Mouse (Mus musculus): Measurements from ENCODE around the gene Tmem80.

The Tmem80 gene

DNA sequence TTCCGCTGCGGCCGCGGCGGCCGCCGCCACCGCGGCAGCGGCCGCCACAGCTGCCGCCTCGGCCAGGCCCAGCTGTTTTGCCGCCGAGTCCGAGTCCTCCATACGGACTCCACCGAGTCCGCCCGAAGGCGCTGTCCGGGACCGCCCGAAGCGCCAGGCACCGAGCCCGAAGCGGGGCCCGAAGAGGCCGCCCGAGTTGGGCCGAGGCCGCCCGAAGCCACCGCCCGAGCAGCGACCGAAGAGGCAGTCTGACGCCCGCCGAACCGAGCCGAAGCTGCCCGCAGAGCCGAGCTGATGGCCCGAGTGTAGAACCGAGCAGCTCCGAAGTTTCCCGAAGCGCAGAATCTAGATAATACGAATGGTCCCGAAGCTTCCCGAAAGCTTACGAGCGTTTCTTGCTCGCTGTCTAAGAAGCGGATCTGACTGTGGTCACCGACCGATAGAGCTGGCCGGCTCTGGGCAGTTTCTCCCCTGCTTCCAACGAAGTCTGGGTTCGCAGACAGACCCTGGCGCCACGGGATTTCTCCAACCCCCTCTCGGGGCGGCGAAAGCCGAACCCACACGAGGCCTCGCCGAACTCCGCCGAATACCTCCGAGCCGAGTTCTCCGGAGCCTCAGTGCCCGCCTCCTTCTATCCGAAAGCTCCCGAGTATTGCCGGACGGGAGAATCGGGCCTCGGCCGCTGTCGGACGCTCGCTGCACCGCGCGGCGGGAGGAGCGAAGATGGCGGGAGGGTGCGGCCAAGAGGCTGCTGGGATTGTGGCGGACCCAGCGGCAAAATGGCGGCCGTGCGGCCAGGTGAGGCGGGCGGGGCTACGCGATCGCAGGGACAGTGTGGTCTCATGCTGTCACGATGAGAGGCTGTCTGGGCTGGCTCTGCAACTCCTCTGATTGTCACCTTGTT lies at the start of gene Tmem80, which contains the start of gene Deaf1:
Tmem80 (plus strand) TSS at position 271 of the 904 bp plus-strand sequence.
Deaf1 (minus strand) TSS at position 222 of the 904 bp plus-strand sequence.
- peak; percentile 100 for DNase-seq (ENCODE audit: low spot score)

- DNase-seq (ENCODE audit: low spot score) = no peak
These were observed 48.6 kb upstream of the Tmem80 start, which contains the start of gene Sct for GRCm38 (mm10) chr7:141278766-141279590. Gene Sct (minus strand): TSS chr7:141279133.

DNA sequence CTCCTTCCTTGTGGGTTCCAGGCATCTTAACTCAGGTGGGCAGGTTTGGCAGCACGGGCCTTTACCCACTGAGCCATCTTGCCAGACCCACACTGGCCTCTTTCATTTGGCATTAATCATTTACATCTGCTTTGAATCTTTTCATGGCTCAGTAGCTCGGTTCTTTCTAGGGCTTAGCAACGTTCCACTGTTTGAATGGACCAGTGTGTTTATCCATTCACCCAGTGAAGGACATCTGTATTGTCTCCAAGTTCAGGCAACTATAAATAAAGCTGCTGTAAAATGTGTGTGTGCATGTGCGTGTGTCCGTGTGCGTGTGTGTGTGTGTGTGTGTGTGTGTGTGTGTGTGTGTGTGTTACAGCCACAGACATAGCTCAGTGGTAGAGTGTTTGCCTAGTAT lies 46.1 kb upstream of the Tmem80 start:
- no peak for DNase-seq (ENCODE audit: low spot score)

GRCm38 (mm10) chr7:141282756-141283155 lies 44.8 kb upstream of the Tmem80 start:
- no peak for DNase-seq (ENCODE audit: low spot score)

DNA sequence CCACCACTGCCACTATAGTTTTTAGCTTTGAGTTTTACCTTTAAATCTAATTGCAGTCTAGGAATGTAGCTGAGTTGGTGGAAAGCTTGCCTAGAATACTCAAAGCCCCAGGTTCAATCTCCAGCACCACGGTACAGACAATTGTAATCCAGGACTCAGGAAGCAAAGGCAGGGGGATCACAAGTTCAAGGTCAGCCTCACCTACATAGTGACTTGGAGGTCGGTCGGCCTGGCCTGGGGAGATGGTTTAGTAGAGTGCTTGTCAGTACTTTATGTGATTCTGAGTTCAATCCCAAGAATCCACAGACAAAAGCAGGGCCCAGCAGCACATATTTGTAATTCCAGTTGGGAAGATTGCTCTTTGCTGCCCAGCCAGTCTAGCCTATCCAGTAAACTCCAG lies 39.5 kb upstream of the Tmem80 start:
- no peak for DNase-seq (ENCODE audit: low spot score)

- no peak for DNase-seq (ENCODE audit: low spot score)
These were observed 35.5 kb upstream of the Tmem80 start, which contains the start of gene Drd4 for GRCm38 (mm10) chr7:141291921-141292582. Gene Drd4 (plus strand): TSS chr7:141292006.

DNA sequence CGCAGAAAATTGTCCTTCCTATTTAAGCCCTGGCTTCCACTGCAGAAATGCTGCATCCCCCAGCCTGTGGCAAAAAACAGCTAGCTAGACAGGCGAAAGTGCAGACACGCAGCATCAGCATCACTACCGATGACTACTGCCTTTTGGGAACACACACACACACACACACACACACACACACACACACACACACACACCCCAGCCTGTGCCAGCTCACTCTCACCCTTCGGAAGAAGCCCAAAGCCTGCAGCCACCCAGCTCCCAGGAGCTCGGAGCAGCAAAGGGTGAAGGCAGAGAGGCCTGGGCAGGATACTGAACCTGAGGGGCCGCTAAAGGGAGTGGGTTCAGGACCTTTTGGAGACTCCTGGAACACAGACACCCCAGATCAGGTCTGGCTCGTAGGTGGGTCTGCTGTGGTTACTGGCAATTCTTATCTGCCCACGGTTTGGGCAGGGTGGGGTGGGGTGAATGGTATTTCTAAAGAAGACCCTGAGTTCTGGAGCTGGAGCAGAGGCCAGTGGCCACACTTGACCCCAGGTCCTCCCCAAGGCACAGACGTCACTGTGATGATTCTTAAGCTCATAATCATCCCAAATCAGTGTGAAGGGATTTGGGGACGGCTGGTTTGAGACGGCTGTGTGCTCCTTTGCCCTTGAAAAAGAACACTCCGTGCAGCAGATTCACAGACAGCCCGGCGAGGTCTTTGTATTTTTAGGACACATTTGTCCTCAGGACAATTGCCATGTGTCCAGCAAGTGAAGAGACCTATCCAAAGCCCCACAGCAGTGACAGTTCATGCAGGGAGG lies 34.8 kb upstream of the Tmem80 start:
- DNase-seq (ENCODE audit: low spot score) = no peak

DNA sequence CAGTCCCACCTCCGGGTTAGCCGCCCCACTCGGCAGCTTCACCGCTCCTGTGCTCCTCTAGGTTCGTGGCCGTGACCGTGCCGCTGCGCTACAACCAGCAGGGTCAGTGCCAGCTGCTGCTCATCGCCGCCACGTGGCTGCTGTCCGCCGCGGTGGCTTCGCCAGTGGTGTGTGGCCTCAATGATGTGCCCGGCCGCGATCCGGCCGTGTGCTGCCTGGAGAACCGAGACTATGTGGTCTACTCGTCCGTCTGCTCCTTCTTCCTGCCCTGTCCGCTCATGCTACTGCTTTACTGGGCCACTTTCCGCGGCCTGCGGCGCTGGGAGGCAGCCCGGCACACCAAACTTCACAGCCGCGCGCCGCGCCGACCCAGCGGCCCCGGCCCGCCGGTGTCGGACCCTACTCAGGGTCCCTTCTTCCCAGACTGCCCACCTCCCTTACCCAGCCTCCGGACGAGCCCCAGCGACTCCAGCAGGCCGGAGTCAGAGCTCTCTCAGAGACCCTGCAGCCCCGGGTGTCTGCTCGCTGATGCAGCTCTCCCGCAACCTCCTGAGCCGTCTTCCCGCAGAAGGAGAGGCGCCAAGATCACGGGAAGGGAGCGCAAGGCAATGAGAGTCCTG lies 33.6 kb upstream of the Tmem80 start:
- DNase-seq (ENCODE audit: low spot score) = no peak

GRCm38 (mm10) chr7:141294479-141294878 lies 33.1 kb upstream of the Tmem80 start:
- DNase-seq (ENCODE audit: low spot score) = no peak

DNA sequence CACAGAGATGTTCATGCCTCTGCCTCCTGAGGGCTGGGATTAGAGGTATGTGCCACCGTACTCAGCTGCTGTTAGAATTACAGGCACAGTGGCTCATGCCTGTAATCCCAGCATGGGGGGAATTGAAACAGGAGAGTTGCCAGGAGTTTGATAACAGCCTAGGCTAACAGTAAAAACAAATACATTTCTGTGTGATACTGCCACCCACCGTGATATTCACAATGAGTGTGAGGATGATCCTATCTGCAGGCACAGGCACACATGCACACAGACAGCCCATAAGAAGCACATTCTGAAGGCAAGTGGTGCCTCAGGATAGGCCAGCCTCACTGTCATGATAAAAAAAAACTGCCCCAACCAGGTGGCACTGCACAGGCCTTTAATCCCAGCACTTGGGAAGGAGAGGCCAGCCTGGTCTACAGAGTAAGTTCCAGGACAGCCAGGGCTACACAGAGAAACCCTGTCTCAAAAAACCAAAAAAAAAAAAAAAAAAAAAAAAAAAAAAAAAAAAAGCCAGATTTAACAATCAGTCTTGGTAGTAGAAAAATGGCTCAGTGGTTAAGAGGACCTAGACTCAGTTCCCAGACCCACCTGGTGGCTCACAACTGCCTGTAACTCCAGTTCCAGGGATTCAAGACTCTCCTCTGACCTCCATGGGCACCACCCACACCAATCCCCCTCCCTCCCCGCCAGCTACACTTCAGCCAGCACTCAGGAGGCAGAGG lies 29.5 kb upstream of the Tmem80 start:
- no peak for DNase-seq (ENCODE audit: low spot score)

DNA sequence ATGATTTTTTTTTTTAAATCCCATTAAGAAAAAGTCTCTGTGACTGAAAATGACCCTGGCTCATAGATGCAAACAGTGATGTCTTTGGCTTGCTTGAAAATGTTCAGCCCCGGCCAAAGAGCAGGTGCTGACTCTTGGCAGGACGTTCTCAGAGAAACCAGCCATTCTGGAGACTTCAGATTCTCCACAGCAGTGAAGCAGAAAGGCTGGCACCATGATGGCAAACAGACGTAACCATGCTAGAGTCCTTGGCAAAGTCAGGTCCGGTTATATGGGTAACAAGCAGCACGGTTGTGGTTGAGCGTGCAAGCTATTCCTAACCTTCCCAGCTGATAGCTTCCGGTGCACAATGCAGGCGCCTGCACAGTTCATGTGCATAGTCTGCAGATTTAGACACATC lies 28.4 kb upstream of the Tmem80 start:
- no peak for DNase-seq (ENCODE audit: low spot score)

DNA sequence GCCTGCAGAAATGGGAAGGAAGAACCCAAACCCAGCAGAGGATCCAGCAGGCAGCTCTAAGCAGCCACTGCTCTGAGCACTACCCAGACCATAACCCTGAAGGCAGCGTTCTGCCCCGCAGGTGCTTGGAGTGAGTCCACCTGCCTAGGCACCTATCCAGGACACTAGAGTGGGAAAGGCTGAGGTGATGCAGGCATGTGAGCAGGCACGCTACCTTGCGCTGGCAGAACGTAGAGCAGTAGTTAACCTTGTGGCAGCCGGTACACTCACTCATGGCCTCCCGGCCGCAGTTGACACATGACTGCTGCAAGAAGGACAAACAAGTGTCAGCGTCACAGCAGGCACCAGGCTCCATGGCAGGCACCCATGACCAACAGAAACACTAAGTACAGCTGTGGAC lies 26.2 kb upstream of the Tmem80 start:
- DNase-seq (ENCODE audit: low spot score) = no peak

GRCm38 (mm10) chr7:141302702-141303268 lies 24.8 kb upstream of the Tmem80 start:
- DNase-seq (ENCODE audit: low spot score) = no peak

DNA sequence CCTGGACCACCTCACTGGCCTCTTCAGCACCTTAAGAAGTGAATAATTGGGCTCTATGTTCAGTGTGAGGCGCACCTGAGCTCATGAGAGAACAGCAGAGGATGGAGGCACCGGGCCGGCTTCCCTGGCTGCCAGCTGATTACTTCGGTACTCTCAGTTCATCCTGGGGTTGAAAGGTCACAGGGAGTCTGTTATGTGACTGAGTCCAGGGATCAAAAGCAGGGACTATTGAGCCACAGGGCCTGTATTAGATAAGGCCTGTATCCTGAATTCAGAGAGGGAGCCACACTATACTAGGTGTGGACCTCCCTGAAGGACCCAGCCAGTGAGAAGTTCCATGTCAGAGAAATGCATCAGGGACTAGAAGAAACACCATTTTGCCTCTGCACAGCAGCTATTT lies 23.0 kb upstream of the Tmem80 start:
- DNase-seq (ENCODE audit: low spot score) = no peak

DNA sequence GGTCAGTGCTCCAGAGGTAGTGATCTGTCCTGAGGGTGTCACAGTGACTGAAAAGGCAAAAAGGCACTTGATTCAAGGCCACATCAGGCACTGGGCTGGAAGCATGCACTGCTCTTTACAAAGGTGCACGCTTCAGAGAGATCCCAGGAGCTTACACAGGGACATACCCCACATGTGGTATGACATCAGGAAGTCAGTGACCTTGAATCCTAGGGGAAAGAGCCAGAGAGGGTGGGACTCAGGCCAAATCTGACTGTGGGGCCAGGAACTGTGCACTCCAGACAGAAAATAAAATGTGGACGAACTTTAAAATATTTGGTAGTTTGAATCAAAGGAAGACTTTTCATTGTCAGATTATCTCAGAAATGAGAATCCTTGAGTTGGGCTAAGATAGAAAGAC lies 13.1 kb upstream of the Tmem80 start:
- DNase-seq (ENCODE audit: low spot score) = no peak

GRCm38 (mm10) chr7:141315076-141315475 lies 12.5 kb upstream of the Tmem80 start:
- no peak for DNase-seq (ENCODE audit: low spot score)

DNA sequence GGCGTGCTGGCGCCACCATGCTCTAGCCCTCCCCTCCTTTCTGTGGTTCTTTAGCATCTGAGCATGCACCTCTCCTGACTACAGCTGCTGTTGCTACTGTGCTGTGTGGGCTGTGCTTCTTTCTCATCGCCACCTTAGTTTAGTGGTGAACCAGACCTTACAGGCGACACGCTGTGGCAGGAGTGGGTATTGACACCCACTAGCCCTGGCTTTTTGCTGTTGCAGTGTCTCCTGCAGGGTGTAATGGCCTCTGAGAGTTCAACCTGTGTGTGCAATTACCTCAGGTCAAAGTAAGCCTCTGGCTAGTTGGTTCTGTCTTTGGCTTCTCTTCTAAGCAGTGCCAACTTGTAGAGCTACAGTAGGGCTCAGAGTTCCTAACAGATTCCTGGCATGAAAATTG lies 11.6 kb upstream of the Tmem80 start:
- DNase-seq (ENCODE audit: low spot score) = no peak

DNA sequence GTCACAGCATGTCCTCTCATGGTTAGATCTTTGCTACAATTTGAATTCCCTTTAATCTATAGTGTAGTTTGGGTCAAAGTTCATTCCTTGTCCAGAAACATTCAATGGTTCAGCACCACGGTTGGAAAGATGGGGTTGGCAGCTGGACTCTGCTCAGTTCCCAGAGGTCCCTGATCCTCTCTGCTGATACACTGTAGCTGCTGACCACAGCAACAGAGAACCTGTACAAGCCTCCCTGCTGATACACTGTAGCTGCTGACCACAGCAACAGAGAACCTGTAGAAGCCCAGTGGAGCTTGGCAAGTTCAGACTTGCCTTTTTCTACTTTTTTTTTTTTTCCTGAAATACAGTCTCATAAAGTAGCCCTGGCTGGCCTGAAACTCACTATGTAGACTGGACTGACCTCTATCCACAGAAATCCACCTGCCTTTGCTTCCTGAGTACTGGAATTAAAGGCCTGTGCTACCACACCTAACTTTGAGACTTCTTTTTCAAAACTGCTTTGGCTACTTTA lies 9.9 kb upstream of the Tmem80 start:
- DNase-seq (ENCODE audit: low spot score) = no peak

DNA sequence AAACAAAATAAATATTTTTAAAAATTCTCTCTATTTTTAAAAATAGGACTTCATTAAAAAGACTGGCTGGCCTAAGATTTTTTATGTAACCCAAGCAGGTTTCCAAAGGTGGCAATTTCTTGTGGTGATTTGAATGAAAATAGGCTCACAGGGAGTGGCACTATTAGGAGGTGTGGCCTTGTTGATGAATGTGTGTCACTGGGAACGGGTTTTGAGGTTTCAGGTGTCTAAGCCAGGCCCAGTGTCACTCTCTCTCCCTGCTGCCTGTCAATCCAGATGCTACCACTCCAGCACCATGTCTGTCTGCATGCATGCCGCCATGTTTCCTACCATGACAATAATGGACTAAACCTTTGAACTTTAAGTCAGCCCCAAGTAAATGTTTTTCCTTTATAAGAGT lies 8.1 kb upstream of the Tmem80 start:
- no peak for DNase-seq (ENCODE audit: low spot score)

- no peak for DNase-seq (ENCODE audit: low spot score)
These were observed 2.9 kb upstream of the Tmem80 start for GRCm38 (mm10) chr7:141324686-141325085.

Measured in left cerebral cortex, adult 11 months (tissue).